Mouse (Mus musculus): ENCODE measurements around the gene Oprd1.

GRCm38 (mm10) chr4:132085114-132085513, 59.2 kb downstream of the Oprd1 start:
- TF ChIP-seq CTCF (conservative IDR thresholded peaks at IDR 0.05; ENCODE audit: insufficient read depth, insufficient read length, low read depth, low read length) (no peak), POLR2A (IDR thresholded peaks at IDR 0.05; ENCODE audit: low read depth, low read length) (no peak)

Data from kidney, adult 2 months (tissue).